Mouse (Mus musculus): Measurements from ENCODE around the gene Eif3d. TPM values are rescaled to one million over a fixed set of nuclear protein-coding genes. Genes with fewer than 3 reads are reported as not detected.

The Eif3d gene
- polyA plus RNA-seq, 1 experiment from 2014 or later, result 167 TPM

DNA sequence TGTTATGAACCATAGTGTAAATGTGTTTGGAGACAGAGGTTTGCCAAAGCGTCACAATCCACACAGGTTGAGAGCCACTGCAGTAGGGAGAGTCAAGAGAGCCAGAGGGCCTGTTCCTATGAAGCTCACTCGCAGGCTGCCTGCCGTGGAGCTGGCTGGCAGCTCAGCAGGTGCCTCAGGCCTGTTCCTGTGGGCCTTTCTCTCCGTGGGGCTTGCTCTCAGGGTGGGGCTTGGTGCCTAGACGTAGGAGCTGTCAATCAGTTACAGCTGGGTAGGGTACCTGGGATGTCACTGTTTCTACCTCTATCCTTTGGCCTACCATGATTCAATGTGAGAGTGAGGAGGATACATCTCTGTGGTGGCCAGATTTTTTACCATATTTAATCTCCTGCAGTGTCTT, 35.6 kb downstream of the Eif3d start:
- H3K27ac ChIP-seq, result no peak overlapping the region
- WGBS, result 69% methylated on average over 5 of the region's 5 CpGs
- DNase-seq (ENCODE audit: low spot score), result no peak

DNA sequence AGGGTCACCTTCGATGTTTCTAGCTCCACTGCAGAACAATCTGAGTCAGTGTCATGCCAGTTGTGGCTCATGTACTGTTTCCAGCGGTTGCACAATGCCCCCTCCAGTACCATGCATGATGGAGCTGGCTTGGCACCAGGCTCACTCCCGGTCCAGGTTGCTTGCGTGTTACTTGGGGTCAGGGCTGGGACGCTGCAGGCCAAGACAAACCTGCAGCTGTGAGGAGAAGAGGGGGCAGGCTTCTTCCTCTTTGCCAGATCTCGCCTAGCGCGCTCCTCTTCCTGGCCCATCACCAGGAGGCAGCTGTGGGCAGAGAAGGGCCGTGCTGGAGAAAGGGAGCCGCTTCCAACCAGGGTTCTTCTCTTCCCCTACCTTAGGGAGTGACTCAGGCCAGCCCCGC, 36.3 kb downstream of the Eif3d start:
- DNase-seq (ENCODE audit: low spot score) (no peak), ATAC-seq (ENCODE audit: low FRiP score) (no peak)
- no peaks in the 10 kb centered on the region for H3K27me3 ChIP-seq (ENCODE audit: control insufficient read depth, insufficient read depth, low read length)
- H3K27ac ChIP-seq, result no peak overlapping the region
- no peak overlapping the region for H3K4me2 ChIP-seq (replicated peaks)
- H3K4me3 ChIP-seq (replicated peaks; ENCODE audit: low read length), result no peak overlapping the region
- H3K36me3 ChIP-seq (replicated peaks; ENCODE audit: control insufficient read depth, insufficient read depth), result no peaks in the 10 kb centered on the region
- peaks cover 13% of the 10 kb centered on the region for H3K4me1 ChIP-seq (replicated peaks; ENCODE audit: control insufficient read depth, insufficient read depth, low read length)
- WGBS, result 76% methylated on average over 11 of the region's 11 CpGs
- H3K9me3 ChIP-seq (ENCODE audit: control insufficient read depth, low read length), result no peaks in the 10 kb centered on the region
- H3K9ac ChIP-seq, result no peak overlapping the region

More for the DNA sequence above, 35.6 kb downstream of the Eif3d start:
- Histone ChIP-seq H3K4me2 (replicated peaks) (no peak overlapping the region), H3K27me3 (ENCODE audit: control insufficient read depth, insufficient read depth, low read length) (no peaks in the 10 kb centered on the region), H3K4me1 (replicated peaks; ENCODE audit: control insufficient read depth, insufficient read depth, low read length) (peaks cover 6% of the 10 kb centered on the region; the same call in 1 of the 2 replicates), H3K9ac (no peak overlapping the region), H3K4me3 (replicated peaks; ENCODE audit: low read length) (no peak overlapping the region), H3K9me3 (ENCODE audit: control insufficient read depth, low read length) (no peaks in the 10 kb centered on the region), H3K36me3 (replicated peaks; ENCODE audit: control insufficient read depth, insufficient read depth) (no peaks in the 10 kb centered on the region)
- ATAC-seq (ENCODE audit: low FRiP score), result no peak

DNA sequence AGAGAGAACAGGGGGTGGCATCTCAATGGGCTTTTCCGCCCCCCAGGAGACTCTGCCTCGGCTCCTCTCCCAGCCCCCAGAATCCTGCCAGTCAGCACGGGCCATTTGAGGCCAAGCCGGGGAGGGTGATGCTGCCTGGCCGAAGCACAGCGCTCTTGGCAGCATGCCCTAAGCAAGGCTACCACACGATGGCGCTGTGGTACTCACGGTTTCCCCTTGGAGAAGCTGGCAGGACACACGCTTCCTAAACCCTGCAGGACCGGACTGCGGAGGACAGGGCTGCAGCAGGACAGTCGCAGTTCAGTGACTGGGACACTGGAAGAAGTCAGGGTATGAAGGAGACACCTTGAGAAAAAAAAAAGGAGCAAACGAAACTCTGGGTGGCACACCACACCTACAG, 36.8 kb downstream of the Eif3d start:
- DNase-seq (ENCODE audit: low spot score) (peak; percentile 98), ATAC-seq (ENCODE audit: low FRiP score) (peak; percentile 42; the same call in 1 of the 2 replicates)
- H3K4me1 ChIP-seq (replicated peaks; ENCODE audit: control insufficient read depth, insufficient read depth, low read length), result peaks cover 14% of the 10 kb centered on the region
- H3K9ac ChIP-seq, result peak overlapping the region; percentile 42; the same call in 1 of the 2 replicates
- H3K36me3 ChIP-seq (replicated peaks; ENCODE audit: control insufficient read depth, insufficient read depth), result no peaks in the 10 kb centered on the region
- no peak overlapping the region for H3K27ac ChIP-seq
- H3K4me3 ChIP-seq (replicated peaks; ENCODE audit: low read length), result peak overlapping the region; percentile 10; the same call in 1 of the 2 replicates
- H3K9me3 ChIP-seq (ENCODE audit: control insufficient read depth, low read length), result no peaks in the 10 kb centered on the region
- under 1% methylated on average over 14 of the region's 14 CpGs for WGBS
- H3K4me2 ChIP-seq (replicated peaks), result peak overlapping the region; percentile 42
- H3K27me3 ChIP-seq (ENCODE audit: control insufficient read depth, insufficient read depth, low read length), result no peaks in the 10 kb centered on the region

- H3K9me3 ChIP-seq (ENCODE audit: control insufficient read depth, low read length), result no peaks in the 10 kb centered on the region
- WGBS, result 80% methylated on average over 3 of the region's 3 CpGs
- H3K4me2 ChIP-seq (replicated peaks), result no peak overlapping the region
- peaks cover 14% of the 10 kb centered on the region for H3K4me1 ChIP-seq (replicated peaks; ENCODE audit: control insufficient read depth, insufficient read depth, low read length)
- no peaks in the 10 kb centered on the region for H3K27me3 ChIP-seq (ENCODE audit: control insufficient read depth, insufficient read depth, low read length)
- H3K9ac ChIP-seq, result 0 out of 2 replicates have a peak overlapping the region, but pooled peaks have one; percentile 42
- no peak overlapping the region for H3K4me3 ChIP-seq (replicated peaks; ENCODE audit: low read length)
- no peak overlapping the region for H3K27ac ChIP-seq
- ATAC-seq (ENCODE audit: low FRiP score), result no peak
- DNase-seq (ENCODE audit: low spot score), result no peak
- no peaks in the 10 kb centered on the region for H3K36me3 ChIP-seq (replicated peaks; ENCODE audit: control insufficient read depth, insufficient read depth)
These were observed 37.4 kb downstream of the Eif3d start for GRCm38 (mm10) chr15:77933222-77933621.

- H3K4me1 ChIP-seq (replicated peaks; ENCODE audit: control insufficient read depth, insufficient read depth, low read length), result peaks cover 22% of the 10 kb centered on the region
- no peaks in the 10 kb centered on the region for H3K9me3 ChIP-seq (ENCODE audit: control insufficient read depth, low read length)
- no peak overlapping the region for H3K9ac ChIP-seq
- no peak for ATAC-seq (ENCODE audit: low FRiP score)
- no peaks in the 10 kb centered on the region for H3K27me3 ChIP-seq (ENCODE audit: control insufficient read depth, insufficient read depth, low read length)
- peaks cover 7% of the 10 kb centered on the region for H3K36me3 ChIP-seq (replicated peaks; ENCODE audit: control insufficient read depth, insufficient read depth)
- DNase-seq (ENCODE audit: low spot score), result no peak
- no peak overlapping the region for H3K27ac ChIP-seq
- WGBS, result 75% methylated on average over 6 of the region's 6 CpGs
- H3K4me3 ChIP-seq (replicated peaks; ENCODE audit: low read length), result no peak overlapping the region
- no peak overlapping the region for H3K4me2 ChIP-seq (replicated peaks)
These were observed 39.0 kb downstream of the Eif3d start for GRCm38 (mm10) chr15:77931689-77932016.

GRCm38 (mm10) chr15:77930986-77931688, 39.5 kb downstream of the Eif3d start:
- H3K4me1 ChIP-seq (replicated peaks; ENCODE audit: control insufficient read depth, insufficient read depth, low read length), result peaks cover 22% of the 10 kb centered on the region
- H3K9ac ChIP-seq, result no peak overlapping the region
- no peaks in the 10 kb centered on the region for H3K9me3 ChIP-seq (ENCODE audit: control insufficient read depth, low read length)
- no peak overlapping the region for H3K27ac ChIP-seq
- no peak for DNase-seq (ENCODE audit: low spot score)
- 84% methylated on average over 6 of the region's 6 CpGs for WGBS
- H3K4me2 ChIP-seq (replicated peaks), result no peak overlapping the region
- no peak overlapping the region for H3K4me3 ChIP-seq (replicated peaks; ENCODE audit: low read length)
- H3K36me3 ChIP-seq (replicated peaks; ENCODE audit: control insufficient read depth, insufficient read depth), result peaks cover 12% of the 10 kb centered on the region
- H3K27me3 ChIP-seq (ENCODE audit: control insufficient read depth, insufficient read depth, low read length), result no peaks in the 10 kb centered on the region
- ATAC-seq (ENCODE audit: low FRiP score), result no peak

DNA sequence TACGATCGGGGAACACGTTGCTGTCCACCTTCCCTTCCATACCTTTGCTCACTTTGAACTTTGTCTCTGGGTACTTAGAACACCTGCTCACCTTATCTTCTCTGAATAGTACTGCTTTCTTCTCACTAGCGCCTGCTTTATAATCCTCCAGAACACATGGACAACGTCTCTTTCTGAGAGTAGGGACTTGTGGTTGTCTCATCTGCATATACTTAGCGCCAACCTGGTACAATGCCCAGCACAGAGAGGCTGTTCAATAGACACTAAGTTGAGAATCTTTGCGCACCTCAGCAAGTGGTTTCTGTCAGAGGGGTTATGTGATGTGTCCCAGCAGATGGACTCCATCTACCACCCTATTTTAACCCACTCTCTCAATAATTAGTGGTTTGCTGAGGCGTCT, 40.8 kb downstream of the Eif3d start:
- Histone ChIP-seq H3K36me3 (replicated peaks; ENCODE audit: control insufficient read depth, insufficient read depth) (peaks cover 19% of the 10 kb centered on the region), H3K4me1 (replicated peaks; ENCODE audit: control insufficient read depth, insufficient read depth, low read length) (peaks cover 22% of the 10 kb centered on the region), H3K9me3 (ENCODE audit: control insufficient read depth, low read length) (no peaks in the 10 kb centered on the region), H3K4me3 (replicated peaks; ENCODE audit: low read length) (peak overlapping the region; percentile 71), H3K4me2 (replicated peaks) (peak overlapping the region; percentile 81), H3K9ac (peak overlapping the region; percentile 60; the same call in 1 of the 2 replicates), H3K27me3 (ENCODE audit: control insufficient read depth, insufficient read depth, low read length) (no peaks in the 10 kb centered on the region), H3K27ac (no peak overlapping the region)
- ATAC-seq (ENCODE audit: low FRiP score), result no peak
- WGBS, result 63% methylated on average over 8 of the region's 8 CpGs
- no peak for DNase-seq (ENCODE audit: low spot score)

GRCm38 (mm10) chr15:77928673-77929331, 41.8 kb downstream of the Eif3d start, which contains the start of gene Txn2:
Gene Txn2 (minus strand): TSS chr15:77929006.
- Histone ChIP-seq H3K9me3 (ENCODE audit: control insufficient read depth, low read length) (no peaks in the 10 kb centered on the region), H3K4me2 (replicated peaks) (peak within 1 kb of the TSS; percentile 81), H3K27ac (peak within 1 kb of the TSS; percentile 96), H3K36me3 (replicated peaks; ENCODE audit: control insufficient read depth, insufficient read depth) (peaks cover 29% of the 10 kb centered on the region), H3K4me3 (replicated peaks; ENCODE audit: low read length) (peak within 1 kb of the TSS; percentile 71), H3K27me3 (ENCODE audit: control insufficient read depth, insufficient read depth, low read length) (no peaks in the 10 kb centered on the region), H3K4me1 (replicated peaks; ENCODE audit: control insufficient read depth, insufficient read depth, low read length) (peaks cover 22% of the 10 kb centered on the region), H3K9ac (peak within 1 kb of the TSS; percentile 72)
- under 1% methylated on average over 33 of the region's 34 CpGs for WGBS
- peak; percentile 97 for DNase-seq (ENCODE audit: low spot score)
- ATAC-seq (ENCODE audit: low FRiP score), result peak; percentile 96

DNA sequence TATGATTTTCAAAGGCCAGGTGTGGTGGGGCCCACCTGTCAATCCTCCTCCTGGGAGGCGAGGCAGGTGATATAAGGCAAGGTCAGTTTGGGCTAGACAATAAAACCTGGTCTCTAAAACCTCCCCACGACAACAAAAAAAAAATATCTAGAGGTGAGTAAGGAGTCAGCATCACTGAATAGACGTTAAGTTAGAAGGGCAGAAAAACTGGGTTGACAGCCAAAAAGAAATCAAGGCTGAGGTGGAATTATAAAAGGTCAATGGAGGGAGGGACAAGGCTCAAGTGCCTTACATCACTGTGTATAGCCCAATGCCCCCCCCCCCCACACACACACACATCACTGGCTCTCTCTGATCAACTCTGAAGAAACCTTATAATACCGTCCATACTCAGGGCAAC, 42.5 kb downstream of the Eif3d start:
- Histone ChIP-seq H3K36me3 (replicated peaks; ENCODE audit: control insufficient read depth, insufficient read depth) (peaks cover 37% of the 10 kb centered on the region), H3K4me1 (replicated peaks; ENCODE audit: control insufficient read depth, insufficient read depth, low read length) (peaks cover 17% of the 10 kb centered on the region), H3K27me3 (ENCODE audit: control insufficient read depth, insufficient read depth, low read length) (no peaks in the 10 kb centered on the region), H3K4me2 (replicated peaks) (peak overlapping the region; percentile 66), H3K9me3 (ENCODE audit: control insufficient read depth, low read length) (no peaks in the 10 kb centered on the region), H3K27ac (peak overlapping the region; percentile 96), H3K9ac (peak overlapping the region; percentile 72), H3K4me3 (replicated peaks; ENCODE audit: low read length) (peak overlapping the region; percentile 71)
- DNase-seq (ENCODE audit: low spot score) (no peak), ATAC-seq (ENCODE audit: low FRiP score) (no peak)
- WGBS, result 32% methylated on average over 4 of the region's 4 CpGs
